Mouse (Mus musculus) ES-Bruce4 (cell line): ENCODE measurements at regions not wholly inside any gene's neighbourhood (a gene's known extent, or its start where the extent isn't known, plus 50 kb on each side); places are given as distances from the start of the nearest gene placed in this dataset.

Experiments
- H3K27ac ChIP-seq: 2 replicates; pipeline ENCODE4 v1.5.1; 2012; ENCODE audit warnings: low read length, inconsistent platforms; ENCODE audit not compliant: insufficient read depth
- H3K27me3 ChIP-seq: 2 replicates; pipeline ENCODE4 v1.6.1; 2012; ENCODE audit warnings: mild to moderate bottlenecking, low read length, inconsistent platforms; ENCODE audit not compliant: control insufficient read depth, poor library complexity, insufficient read depth, severe bottlenecking
- H3K36me3 ChIP-seq: 2 replicates; pipeline ENCODE4 v1.6.1; 2012; ENCODE audit warnings: inconsistent platforms, mild to moderate bottlenecking, low read length, moderate library complexity; ENCODE audit not compliant: control insufficient read depth, poor library complexity, insufficient read depth, severe bottlenecking
- H3K4me1 ChIP-seq: one replicate; pipeline ENCODE4 v1.8.1; 2011; ENCODE audit warnings: low read length; ENCODE audit not compliant: control insufficient read depth, insufficient read depth
- H3K4me3 ChIP-seq: 2 replicates; pipeline ENCODE4 v1.5.1; 2011; ENCODE audit warnings: low read depth, mild to moderate bottlenecking, low read length
- H3K9ac ChIP-seq: 2 replicates; pipeline ENCODE4 v1.6.1; 2012; ENCODE audit warnings: low read depth, mild to moderate bottlenecking, inconsistent platforms; ENCODE audit not compliant: poor library complexity, severe bottlenecking
- H3K9me3 ChIP-seq: replicated peaks from 2 replicates; pipeline ENCODE4 v1.6.1; 2012; ENCODE audit warnings: mild to moderate bottlenecking, low read length, inconsistent platforms; ENCODE audit not compliant: control insufficient read depth, poor library complexity, insufficient read depth, severe bottlenecking
- CTCF ChIP-seq: IDR thresholded peaks from one replicate; pipeline ENCODE4 v1.8.1; 2011; ENCODE audit warnings: low read depth, low read length
- EP300 ChIP-seq: IDR thresholded peaks from 2 replicates; pipeline ENCODE4 v1.6.1; 2011; ENCODE audit warnings: low read depth, low read length; ENCODE audit not compliant: insufficient read depth
- POLR2A ChIP-seq: IDR thresholded peaks from one replicate; pipeline ENCODE4 v1.8.1; 2011; ENCODE audit warnings: low read length; ENCODE audit not compliant: insufficient read depth

DNA sequence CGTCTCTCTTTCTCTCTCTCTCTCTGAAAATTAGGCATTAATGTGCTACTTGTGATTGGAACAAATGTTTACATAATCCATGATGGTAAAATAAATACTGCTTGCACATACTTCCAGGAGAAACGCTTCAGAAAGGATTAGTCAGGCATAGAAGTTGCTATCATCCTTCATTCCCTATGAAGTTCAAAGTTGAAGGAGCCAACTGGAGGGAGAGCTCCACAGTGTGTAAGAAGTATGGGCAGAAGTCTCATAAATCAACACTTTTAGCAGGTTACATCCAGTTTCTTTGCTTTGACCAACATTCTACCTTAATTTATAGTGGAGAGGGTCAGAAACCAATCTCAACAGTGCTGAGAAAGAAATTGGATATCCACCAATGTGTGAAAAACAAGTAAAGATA is 105.5 kb downstream of the Atp6ap1l start:
- no peaks in the 10 kb centered on the region for H3K27me3 ChIP-seq
- H3K4me3 ChIP-seq: no peak overlapping the region
- no peak for TF ChIP-seq POLR2A
- no peak for TF ChIP-seq CTCF
- TF ChIP-seq EP300: no peak
- H3K9ac ChIP-seq: no peak overlapping the region
- H3K9me3 ChIP-seq: no peaks in the 10 kb centered on the region
- no peaks in the 10 kb centered on the region for H3K4me1 ChIP-seq
- H3K27ac ChIP-seq: no peak overlapping the region
- no peaks in the 10 kb centered on the region for H3K36me3 ChIP-seq

DNA sequence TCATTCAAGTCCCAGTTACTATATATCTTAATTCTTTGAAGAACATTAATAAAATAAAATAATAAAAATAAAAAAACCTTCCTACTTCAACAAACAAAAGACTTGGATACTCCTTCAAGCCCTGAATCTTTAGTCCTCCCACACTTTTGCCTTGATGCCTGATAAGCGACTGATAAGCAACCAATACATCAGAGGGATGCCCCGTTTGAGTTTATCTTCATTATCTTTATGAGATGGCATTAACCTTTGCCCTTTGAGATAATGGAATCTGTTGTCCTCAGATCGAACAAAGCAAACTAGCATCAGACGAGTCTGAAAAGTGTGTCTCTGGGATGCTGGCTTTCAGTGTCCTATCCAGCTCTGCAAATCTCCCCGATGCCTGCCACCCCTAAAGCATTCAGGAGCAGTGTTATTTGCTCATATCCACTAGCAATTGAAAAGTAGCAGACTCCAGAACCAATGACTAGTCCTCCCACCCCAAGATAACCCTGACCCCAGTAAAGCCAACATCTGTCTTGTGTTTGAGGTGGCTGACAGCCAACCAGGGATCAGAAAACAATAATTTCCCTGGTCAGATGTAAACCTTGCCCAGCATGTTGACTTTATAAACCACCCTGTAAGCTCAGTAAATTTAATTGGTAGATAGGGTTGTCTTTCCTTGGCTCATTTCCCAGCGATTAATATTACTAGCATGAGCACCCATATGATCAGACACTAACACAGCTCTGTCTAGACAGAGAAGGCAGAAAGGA is 106.2 kb downstream of the Atp6ap1l start:
- Histone ChIP-seq H3K4me1 (no peaks in the 10 kb centered on the region), H3K4me3 (no peak overlapping the region), H3K9me3 (no peaks in the 10 kb centered on the region), H3K27ac (no peak overlapping the region), H3K36me3 (no peaks in the 10 kb centered on the region), H3K9ac (no peak overlapping the region), H3K27me3 (no peaks in the 10 kb centered on the region)
- TF ChIP-seq EP300 (no peak), POLR2A (no peak), CTCF (no peak)

DNA sequence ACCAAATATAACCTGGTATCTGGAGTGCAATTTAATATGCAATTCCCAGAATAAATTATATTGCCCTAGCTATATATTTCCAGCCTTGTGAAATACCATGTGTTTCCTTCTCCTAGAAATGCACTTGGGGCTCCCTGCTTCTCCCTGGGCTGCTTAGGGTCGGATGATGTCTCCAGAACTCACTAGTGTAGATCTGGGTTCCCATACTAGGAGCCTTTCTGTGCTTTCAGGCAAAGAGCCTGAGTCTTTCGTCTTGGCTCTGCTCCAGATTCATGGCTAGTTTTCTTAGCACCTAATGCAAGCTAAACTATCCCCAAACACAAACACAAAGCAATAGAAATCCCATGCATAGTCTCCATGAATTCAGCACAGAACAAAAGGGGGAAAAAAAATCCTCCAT is 106.8 kb downstream of the Atp6ap1l start:
- Histone ChIP-seq H3K4me3 (no peak overlapping the region), H3K27me3 (no peaks in the 10 kb centered on the region), H3K9ac (no peak overlapping the region), H3K36me3 (no peaks in the 10 kb centered on the region), H3K27ac (no peak overlapping the region), H3K9me3 (no peaks in the 10 kb centered on the region), H3K4me1 (no peaks in the 10 kb centered on the region)
- TF ChIP-seq EP300 (no peak), POLR2A (no peak), CTCF (no peak)

DNA sequence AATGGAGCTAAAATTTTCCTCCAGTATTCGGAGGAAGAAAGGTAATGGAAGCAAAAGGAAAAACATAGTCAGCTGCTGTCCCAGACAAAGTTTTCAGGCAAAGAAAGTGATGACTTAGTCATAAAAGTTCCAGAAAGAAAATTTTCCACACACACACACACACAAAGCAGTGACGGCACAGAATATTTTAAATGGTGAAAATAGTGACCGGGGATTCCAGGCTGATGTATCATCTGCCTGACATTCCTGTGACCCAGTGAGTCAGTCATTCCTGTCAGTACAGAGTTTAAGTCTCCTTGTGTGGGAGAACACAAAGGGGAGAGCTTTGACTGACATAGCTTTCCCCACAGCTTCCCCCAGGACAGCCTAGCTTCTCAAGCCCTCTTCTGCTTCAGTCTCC is 107.9 kb downstream of the Atp6ap1l start:
- Histone ChIP-seq H3K4me3 (no peak overlapping the region), H3K4me1 (no peaks in the 10 kb centered on the region), H3K9me3 (no peaks in the 10 kb centered on the region), H3K27ac (no peak overlapping the region), H3K27me3 (no peaks in the 10 kb centered on the region), H3K36me3 (no peaks in the 10 kb centered on the region), H3K9ac (no peak overlapping the region)
- no peak for TF ChIP-seq EP300
- TF ChIP-seq POLR2A: no peak
- no peak for TF ChIP-seq CTCF

DNA sequence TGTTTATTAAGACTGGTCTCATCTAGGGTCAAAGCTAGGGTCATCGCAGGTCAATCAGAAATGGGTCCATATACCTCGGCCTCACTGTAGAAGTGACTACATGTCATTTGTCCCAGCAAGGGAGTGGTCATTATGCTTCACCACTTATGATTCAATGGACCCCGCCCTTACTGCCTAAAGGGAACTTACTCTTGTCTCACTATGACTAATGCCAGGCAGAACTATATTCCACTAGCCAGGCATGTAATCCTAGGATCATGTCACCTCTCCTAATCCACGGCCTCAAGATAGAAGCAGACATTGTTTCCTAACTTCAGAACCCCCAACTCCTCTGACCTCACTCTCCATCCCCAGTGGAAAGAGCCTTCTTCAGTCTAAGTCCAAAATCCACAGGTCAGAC is 108.3 kb downstream of the Atp6ap1l start:
- H3K27ac ChIP-seq: no peak overlapping the region
- TF ChIP-seq EP300: no peak
- no peak for TF ChIP-seq POLR2A
- no peak for TF ChIP-seq CTCF

DNA sequence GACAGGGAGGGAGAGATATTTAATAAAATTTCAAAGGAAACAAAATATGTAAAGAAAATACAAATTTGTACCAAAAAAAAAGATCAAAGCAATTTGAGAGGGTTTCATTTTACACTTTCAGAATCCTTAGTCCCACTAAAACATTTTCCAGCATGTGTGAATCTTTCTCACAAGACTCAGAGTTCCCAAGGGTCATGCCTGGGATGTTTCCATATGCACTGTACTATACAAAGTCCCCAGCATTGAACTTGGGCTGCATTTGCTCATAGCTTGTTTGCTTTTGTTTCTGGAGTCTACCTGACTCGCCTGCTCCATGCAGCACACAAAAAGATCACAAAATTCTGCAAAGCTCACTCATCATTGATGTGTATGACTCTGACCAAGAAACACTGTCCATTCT is 122.7 kb downstream of the Atp6ap1l start:
- Histone ChIP-seq H3K4me1 (no peaks in the 10 kb centered on the region), H3K9ac (no peak overlapping the region), H3K36me3 (no peaks in the 10 kb centered on the region), H3K4me3 (no peak overlapping the region), H3K9me3 (no peaks in the 10 kb centered on the region), H3K27ac (no peak overlapping the region), H3K27me3 (no peaks in the 10 kb centered on the region)
- TF ChIP-seq POLR2A (no peak), CTCF (no peak), EP300 (no peak)

More for the DNA sequence above, 108.3 kb downstream of the Atp6ap1l start:
- H3K9me3 ChIP-seq: no peaks in the 10 kb centered on the region
- H3K4me3 ChIP-seq: no peak overlapping the region
- no peaks in the 10 kb centered on the region for H3K4me1 ChIP-seq
- H3K9ac ChIP-seq: no peak overlapping the region
- H3K36me3 ChIP-seq: no peaks in the 10 kb centered on the region
- H3K27me3 ChIP-seq: no peaks in the 10 kb centered on the region
